Mouse (Mus musculus) ZHBTc4 (cell line): ENCODE results near the gene Baiap3.
A peak's percentile ranks its signal among the peaks of the same experiment; 100 is the strongest.
"Not testable (repeated sequence)": the region's sequence is repeated elsewhere in the genome, so short reads cannot be mapped to it uniquely, and the experiment has no call there.

Experiments used
- DNase-seq: peaks from one replicate; pipeline ENCODE4 v3.0.0-alpha.2; 2011; ENCODE audit warnings: low read depth, low spot score

The Baiap3 gene

DNA sequence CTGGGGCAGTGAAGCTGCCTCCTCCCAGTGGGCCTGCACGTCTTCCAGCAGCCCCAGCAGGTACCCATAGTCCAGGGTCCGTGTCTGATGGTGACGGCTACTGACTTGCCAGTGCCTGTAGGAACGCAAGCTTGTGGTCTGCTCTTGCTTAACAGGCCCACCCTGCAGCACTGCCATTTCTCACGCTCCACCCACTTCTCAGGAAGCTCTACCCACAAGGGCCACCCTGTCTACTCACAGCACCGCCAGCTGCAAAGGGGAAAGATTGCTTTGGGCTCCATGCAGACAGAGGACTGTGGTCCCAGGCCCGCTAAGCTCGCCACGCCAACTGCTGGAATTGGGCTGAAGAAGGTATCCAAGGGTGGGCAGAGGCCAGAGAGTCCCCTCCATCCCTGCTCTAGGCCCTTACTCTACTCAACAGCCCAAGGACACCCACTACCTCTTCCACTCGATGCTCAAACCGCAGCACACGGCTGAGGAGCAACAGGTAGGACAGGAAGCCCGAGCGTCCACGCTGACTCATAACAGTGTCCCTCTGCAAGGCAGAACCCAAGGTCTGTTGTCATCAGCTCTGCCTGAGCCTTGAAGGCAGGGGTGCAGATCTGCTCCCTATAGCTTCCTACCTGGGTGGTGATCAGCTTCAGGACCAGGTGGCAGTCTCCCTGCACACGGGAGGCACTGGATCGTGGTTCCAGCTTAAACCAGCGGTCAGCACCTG, 8.0 kb downstream of the Baiap3 start:
- no peak for DNase-seq

DNA sequence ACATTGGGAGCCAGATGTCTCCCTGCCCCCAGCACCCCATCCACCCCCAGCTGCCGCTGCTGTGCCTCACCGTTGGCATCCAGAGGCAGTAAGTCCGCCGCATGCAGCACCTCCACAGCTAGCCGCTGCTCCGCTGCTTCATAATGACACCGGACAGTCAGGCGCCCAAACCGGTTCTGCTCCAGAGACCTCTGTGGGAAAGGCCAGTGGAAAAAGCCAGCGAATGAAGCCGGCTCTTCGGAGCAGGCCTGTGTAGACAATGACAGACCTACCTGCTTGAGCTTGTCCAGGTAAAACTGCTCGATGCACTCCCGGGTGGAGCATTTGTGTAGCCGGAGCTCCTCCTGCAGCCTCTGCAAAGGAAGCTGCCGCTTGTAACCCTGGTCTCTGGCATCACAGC, 11.9 kb downstream of the Baiap3 start:
- no peak for DNase-seq

- DNase-seq = peak; percentile 72
These were observed 12.9 kb downstream of the Baiap3 start for GRCm38 (mm10) chr17:25243131-25243780.

- DNase-seq = peak; percentile 96
These were observed 16.2 kb downstream of the Baiap3 start, which contains the start of the genes Gnptg and Tsr3 for GRCm38 (mm10) chr17:25239695-25240636. Gene Gnptg (minus strand): TSS chr17:25240124. Gene Tsr3 (plus strand): TSS chr17:25240170.

DNA sequence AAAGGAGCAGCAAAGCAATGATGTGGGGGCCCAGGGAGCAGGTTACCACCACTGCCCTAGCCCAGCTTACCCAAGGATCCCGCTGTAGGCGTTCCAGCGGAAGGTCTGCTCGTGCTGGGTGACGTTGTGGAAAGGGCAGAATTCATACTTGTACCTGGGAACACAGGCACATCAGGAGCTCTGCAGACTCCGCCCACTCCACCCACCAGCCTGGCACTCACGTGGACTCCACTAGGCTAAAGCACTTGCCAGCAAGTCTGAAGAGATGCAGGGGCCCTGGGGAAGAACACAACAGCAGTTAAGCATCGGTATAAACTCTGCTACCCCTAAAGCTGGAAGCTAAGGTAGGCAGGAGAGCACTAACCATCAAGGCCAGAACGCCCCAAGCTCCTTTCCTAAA, 20.5 kb downstream of the Baiap3 start:
- no peak for DNase-seq

DNA sequence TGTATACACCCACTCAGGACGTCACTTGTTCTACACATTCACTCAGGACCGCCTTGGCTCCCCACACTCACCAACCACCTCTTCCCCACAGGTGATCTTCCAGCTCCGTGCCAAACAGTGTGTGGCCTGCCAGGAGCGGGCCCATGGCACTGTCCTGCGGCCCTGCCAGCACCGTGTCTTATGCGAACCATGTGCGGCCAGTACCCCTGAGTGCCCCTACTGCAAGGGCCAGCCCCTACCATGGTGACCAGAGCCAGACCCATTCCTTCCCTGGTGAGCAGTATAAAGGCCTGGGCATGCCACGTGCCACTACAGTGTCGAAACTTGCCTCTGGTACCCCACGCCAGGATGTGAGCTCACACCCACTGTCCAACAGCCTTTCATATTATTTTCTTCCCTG, 24.5 kb downstream of the Baiap3 start:
- not testable (repeated sequence) for DNase-seq

GRCm38 (mm10) chr17:25230700-25231099, 25.5 kb downstream of the Baiap3 start:
- DNase-seq = no peak

DNA sequence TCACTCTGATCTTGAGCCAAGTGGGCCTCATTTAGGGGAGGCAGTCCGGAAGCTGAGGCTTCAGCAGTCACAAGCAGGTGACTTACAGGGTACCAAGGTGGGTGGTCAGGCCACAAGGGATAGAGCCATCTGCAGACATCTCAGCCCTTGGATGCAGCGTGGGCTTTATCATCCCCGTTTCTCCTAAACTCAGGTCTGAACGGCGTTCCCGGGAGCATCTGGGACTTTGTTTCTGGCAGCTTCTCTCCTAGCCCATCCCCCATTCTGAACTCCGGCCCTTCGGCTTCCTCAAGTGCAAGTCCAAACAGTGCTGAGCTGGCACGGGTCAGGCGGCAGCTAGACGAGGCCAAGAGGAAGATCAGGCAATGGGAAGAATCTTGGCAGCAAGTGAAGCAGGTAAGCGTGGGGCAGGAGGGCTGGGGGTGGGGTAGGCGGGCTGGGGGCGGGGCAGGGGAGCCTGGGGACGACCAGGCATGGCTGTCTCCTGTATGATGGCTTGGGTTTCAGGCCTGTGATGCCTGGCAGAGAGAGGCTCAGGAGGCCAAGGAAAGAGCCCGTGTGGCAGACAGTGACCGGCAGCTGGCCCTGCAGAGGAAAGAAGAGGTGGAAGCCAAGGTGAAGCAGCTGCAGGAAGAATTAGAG, 26.0 kb downstream of the Baiap3 start:
- DNase-seq = not testable (repeated sequence)

GRCm38 (mm10) chr17:25227991-25228390, 28.2 kb downstream of the Baiap3 start:
- DNase-seq = no peak

GRCm38 (mm10) chr17:25225659-25226058, 30.5 kb downstream of the Baiap3 start:
- DNase-seq = no peak

GRCm38 (mm10) chr17:25224586-25225222, 31.5 kb downstream of the Baiap3 start:
- no peak for DNase-seq

- DNase-seq = no peak
These were observed 33.1 kb downstream of the Baiap3 start for GRCm38 (mm10) chr17:25222951-25223601.

DNA sequence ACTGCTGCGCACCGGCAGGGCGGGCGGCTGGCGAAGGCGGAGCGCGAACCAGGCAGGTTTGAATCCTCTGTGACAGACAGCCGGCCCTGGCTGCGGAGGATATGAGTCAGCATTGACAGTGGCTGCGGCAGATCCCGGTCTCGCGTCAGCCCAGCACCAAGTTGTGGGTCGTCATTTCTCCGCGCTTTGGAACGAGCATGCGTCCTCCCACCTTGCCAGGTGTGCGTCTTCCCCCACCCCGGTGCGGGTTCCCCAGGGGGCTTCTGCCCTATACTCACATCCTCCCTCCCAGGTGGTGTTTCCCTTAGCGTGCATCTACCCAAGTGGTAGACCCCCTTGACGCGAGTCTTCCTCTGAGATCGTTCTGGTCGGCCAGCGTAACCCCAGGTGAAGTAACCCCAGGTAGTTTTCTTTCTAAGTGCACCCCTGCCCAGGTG, 33.6 kb downstream of the Baiap3 start:
- not testable (repeated sequence) for DNase-seq

DNA sequence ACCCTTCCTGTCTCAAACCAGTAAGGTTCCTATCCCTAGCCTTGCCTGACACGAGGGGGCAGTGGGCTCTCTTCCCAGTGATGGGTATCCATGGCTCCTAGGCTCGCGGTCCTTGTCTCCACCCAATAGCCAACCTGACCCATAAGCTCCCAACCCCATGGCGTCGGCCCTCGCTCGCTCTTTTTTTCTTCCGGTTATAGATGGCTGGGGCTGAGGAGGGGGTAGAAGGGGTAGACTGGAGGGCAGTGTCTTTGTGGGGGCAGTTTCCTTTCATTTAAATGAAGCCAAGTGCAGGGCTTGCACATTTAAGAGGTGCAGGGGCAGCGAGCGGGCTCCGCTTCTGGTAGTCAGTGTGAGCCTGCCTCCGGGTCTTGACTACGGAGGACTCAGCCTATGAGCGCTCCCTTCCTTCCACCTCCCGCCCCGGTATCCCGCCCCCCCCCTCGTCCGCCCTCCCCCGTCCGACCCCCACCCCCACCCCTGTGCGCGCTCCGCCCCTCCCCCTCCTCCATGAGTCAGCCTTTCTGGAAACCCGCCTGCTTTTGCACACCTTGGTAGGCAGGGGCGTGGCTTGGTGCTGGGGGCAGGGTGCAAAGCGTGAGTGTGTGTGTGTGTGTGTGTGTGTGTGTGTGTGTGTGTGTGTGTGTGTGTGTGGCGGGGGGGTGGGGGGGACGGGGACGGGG, 34.2 kb downstream of the Baiap3 start:
- DNase-seq = peak; percentile 84

DNA sequence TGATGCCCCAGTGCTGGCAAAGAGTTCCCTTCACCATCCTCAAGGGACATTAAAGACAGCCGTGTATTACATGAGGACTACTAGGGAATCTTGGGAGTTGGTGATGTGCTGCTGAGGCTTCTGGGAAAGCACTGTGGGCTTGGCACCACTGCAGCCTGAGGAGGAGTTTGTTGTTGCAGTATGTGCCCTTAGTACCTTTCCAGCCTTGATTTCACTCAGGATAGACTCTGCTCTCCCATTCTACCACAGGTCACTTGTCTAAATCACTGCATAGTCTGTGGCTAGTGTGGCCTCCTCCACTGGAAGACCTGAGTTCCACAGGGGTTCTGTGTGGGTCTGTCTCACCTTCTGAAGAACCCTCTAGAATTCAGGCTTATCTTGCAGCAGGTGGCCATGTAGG, 35.4 kb downstream of the Baiap3 start:
- no peak for DNase-seq

GRCm38 (mm10) chr17:25219492-25220295, 36.5 kb downstream of the Baiap3 start:
- DNase-seq = no peak

DNA sequence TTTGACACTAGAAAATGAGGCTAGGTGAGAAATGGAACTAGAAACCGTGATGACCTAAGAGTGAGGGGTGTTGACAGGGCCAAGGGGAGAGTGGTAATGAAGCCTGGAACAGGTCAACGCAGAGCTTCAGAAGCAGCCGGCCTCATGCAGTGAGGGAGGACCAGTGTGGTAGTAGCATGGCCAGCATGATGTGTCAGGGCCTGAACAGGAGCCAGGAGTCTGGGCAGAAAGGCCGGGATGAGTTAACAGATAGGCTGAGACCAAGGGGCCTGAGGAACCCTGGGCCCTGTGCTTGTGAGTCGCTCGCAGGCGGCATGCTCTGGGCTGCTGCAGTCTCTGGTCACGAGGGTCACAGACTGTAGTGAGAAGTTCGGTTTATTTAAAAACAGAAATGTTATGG, 37.2 kb downstream of the Baiap3 start:
- DNase-seq = no peak

DNA sequence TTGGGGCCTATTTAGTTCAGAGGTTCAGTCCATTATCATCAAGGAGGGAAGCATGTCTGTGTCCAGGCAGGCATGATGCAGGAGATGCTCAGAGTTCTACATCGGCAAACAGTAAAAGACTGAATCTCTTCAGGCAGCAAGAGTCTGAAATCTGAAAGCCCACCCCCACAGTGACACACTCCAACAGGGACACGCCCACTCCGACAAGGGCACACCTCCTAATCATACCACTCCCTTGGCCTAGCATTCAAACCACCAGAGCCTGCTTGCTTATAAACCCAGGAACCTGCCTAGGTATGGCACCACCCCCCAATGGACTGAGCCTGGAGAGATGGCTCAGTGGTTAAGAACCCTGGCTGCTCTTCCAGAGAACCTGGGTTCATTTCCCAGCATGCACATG, 40.7 kb downstream of the Baiap3 start:
- DNase-seq = peak; percentile 59

GRCm38 (mm10) chr17:25211705-25212104, 44.5 kb downstream of the Baiap3 start:
- no peak for DNase-seq
